ENCODE assay signal across 14 mouse cellular contexts in the genomic region with DNA sequence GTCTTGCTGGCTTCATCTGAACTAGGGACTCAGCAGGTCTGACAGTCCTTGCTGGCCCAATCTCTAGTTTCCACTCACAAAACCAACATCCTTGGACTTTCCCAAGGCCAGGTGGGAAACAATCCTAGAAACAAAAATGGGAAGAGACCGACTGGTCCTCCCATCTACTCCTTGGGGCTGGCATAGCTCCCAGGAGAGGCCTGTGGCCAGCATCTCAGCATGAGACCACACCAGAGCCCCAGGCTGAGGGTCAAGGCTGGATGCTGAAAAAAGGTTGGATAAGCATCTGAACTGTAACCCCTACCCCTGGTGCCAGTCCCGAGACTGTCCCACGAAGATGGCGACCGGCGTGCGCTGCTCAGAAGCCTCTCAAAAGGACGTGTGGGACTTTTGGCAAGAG.
"Had no signal": no experiment of that assay in that cellular context is flagged by ENCODE, and none has a peak within 500 bp of the region (broad histone marks: within the 10 kb centered on the region; RNA-seq: fewer than 3 reads in every experiment).

No protein-coding gene starts in this region.

- H3K4me1 ChIP-seq: limb, embryonic 10.5 days; midbrain, embryonic 10.5 days; neural tube, embryonic 12.5 days had no signal

- DNase-seq: kidney, postnatal 10 days; kidney, postnatal 4 days; lung, adult 2 months; lung, postnatal 10 days; lung, postnatal 4 days; midbrain, embryonic 14.5 days had no signal

- H3K9ac ChIP-seq: liver, embryonic 15.5 days; neural tube, embryonic 12.5 days had no signal

- H3K27ac ChIP-seq: layer of hippocampus, adult 2 months; limb, embryonic 10.5 days; liver, embryonic 15.5 days; midbrain, embryonic 10.5 days; neural tube, embryonic 12.5 days; stomach, postnatal 0 days had no signal

- H3K4me2 ChIP-seq: liver, embryonic 11.5 days; liver, embryonic 15.5 days; neural tube, embryonic 12.5 days had no signal

- H3K9me3 ChIP-seq: limb, embryonic 10.5 days; liver, embryonic 15.5 days; midbrain, embryonic 10.5 days; neural tube, embryonic 12.5 days had no signal

- H3K27me3 ChIP-seq: liver, embryonic 15.5 days; neural tube, embryonic 12.5 days had no signal

- H3K4me3 ChIP-seq: layer of hippocampus, adult 2 months; limb, embryonic 10.5 days; liver, embryonic 15.5 days; midbrain, embryonic 10.5 days; myocyte; neural tube, embryonic 12.5 days had no signal
